Mouse (Mus musculus) heart, adult 9 months (tissue): ENCODE data around the gene Stra6.

ENCODE experiments used
- DNase-seq, 2 experiments: peaks; one replicate each; pipeline ENCODE4 v3.0.0; 2022; ENCODE audit warnings: low spot score in 2 of 2

Stra6 gene

DNA sequence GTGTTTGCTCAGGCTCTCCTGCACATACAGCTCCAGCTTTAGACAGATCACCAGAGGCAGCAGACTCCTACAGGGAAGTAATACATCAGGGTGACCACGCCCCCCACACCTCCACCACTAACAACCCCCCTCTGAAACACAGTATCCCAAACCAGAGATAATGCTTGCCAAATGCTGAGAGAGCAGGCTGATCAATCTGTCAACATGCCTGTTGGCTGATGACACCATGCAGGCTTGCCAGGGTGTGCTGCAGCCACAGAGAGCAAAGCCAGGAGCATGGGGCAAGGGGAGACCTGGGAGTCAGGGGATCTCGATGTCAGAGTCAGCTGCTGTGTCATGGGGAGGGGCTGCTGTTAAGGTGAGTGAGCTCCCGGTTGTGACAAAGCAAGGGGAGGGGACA lies at the start of gene Stra6:
TSS of gene Stra6 (plus strand) at position 258 of the 400 bp plus-strand sequence.
- no peak for DNase-seq

DNA sequence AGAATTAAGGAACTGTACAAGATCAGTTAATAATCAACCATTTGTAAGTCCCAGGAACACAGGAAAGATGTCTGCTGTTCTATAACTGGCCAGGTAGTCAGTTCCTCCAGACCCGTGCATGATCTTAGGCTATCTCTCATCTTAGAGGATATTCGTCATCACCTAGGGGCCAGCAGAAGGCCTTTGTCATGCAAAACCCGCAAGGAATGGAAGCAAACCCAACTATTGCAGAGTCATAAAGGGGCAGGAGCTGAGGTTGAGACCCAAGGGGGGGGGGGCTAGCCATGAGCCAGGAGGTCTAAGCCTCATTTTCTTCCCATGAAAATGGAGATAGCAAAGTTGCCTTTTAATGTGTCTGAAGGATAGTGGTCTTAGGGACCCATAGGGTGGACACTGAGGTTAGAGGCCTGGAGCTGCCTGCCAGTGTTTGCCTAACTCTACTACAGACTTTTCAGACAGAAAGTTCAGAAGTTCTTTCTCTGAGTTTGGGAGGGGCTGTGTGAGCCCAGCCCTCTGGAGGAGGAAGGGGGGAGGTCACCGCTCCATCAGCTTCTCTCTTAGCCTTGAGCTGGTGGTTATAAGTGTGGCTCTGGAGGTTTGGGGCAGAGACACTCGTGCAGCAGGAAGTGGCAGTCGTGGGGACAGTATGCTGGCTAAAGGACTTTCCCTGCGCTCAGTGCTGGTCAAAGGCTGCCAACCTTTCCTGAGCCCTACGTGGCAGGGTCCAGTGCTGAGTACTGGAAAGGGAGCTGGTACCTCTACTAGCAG lies 49.0 kb upstream of the Stra6 start:
- no peak for DNase-seq

DNA sequence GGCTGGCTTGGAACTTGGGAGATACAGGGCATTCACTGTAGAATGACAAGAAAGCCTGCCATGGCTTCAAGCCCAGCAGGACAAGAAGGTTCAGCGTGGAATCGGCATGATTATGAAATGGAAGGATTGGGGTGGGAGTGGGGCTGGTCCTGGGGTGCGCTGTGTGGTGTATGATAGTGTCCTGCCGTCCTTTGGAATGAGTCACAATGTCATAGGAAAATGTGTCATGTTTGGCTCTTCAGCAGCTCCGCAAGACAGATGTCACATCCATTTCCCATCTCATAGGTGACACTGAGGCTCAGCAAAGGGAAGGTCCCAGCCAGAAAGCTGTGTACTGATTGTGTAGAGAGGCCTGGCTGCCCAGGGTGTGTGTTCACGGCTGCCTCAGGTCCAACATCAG lies 47.7 kb upstream of the Stra6 start:
- DNase-seq: no peak

DNA sequence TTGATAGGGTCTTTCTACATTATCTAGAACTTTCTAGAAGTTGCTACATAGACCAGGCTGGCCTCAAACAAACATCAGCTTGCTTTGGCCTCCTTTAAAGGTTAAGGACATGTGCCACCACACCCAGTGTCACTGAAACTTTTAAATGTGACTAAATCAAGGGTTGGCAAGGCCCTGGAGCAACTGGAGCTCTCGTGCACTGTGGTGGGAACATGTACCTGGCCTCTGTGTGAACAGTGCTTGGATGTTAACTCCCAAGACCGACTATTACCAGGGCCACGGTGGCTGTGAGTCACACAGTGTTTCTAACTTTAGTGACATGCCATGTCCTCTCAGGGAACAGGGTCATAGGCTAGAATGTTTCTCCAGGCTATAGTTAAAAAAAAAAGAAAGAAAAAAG lies 46.6 kb upstream of the Stra6 start:
- no peak for DNase-seq

DNA sequence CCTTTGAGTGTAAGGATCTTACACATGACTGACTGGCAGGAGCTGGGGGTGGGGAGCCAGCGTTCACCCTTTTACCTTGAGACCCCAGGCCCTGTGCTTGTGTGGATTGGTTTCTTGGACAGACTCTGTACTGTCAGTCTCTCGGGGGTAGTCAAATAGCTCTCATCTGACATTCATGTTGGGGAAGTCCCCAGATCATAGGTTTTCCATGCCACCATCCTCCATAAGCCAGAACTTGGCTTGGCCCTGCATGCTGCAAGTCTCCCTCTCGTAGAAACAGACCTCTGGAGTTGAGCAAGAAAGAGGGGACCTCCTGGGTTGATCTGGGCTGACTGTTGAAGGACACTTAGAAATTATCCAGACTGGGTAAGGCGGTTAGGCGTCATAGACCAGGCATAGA lies 45.2 kb upstream of the Stra6 start:
- DNase-seq: no peak

DNA sequence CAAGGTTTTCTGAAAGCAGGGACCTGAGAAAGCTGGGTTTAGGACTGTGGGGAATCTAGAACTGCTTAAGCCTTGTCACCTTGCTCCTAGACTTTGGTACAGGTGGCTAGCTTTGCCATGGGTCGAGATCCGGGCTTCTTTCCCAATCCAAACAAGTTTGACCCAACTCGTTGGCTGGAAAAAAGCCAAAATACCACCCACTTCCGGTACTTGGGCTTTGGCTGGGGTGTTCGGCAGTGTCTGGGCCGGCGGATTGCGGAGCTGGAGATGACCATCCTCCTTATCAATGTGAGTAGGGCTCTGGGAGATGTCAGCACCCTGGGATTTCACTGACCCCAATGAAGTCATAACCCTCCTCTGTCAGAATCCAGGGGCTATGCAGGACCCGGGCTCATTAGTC lies 37.6 kb upstream of the Stra6 start:
- DNase-seq: no peak

DNA sequence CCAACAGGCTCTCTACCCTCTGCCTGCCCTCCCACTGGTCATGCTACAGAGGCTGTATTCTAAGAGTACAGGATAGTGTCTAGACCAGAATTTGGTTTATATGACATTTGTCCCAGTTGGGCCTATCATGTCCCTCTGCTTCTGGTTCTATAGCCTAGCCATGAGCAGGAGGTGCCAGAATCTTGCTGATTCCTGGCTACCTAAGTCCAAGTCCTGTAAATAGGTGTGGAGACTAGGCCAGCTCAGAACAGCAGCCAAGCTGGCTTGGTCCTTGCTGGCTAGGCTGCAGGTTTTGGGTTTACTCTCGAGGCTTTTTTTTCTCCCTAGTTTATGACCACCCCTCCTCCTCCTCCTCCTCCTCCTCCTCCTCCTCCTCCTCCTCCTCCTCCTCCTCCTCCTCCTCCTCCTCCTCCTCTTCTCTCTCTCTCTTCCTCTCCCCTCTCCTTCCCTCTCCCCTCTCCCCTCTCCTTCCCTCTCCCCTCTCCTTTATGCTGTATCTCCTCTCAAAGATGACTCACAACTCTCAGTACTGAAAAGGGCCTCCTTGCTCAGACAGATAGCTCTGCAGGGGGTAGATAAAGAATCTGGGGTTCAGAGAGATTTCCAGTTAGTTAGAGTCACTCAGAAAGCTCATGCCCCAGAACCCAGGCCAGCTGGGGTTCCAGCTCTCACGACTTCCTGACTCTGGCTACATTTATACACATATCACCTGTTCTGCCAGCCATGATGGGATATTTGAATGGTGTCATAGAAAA lies 36.0 kb upstream of the Stra6 start:
- no peak for DNase-seq

DNA sequence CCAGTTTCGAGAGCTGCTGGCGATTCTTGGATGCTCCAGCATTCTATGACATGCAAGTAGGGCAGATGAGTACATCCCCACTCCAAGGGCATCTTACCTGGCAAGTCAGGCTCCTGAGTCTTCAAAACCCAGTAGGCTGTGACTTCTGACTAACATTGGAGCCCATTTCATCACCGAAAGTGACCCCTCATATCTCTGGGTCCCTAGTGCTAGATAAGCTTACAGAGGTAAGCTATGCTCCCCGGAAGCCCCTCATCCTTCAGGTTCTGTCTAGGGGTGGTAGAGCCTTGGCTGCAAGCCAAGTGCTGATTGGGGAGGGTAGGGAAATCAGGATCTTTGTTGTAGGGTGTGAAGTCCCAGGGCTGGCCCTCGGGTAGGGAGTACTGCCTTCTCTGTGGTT lies 34.7 kb upstream of the Stra6 start:
- DNase-seq: no peak

DNA sequence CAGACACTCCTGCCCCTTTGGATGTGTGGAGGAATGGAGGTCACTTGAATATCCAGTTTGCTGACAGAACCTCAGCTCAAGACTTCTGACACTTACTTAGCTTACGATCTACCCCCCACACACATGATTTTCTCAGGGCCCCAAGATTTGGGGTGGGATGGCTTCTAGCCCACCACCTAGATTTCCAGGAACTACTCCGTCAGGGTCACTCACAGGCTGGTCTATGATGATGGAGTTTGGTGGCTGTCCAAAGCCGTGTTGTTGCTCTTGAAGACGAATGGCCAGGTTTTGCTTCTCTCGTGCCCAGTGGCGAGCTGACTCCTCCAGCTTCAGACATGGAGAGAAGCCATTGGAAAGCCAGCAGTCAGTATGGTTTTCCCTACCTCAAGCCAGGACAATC lies 34.0 kb upstream of the Stra6 start:
- no peak for DNase-seq

DNA sequence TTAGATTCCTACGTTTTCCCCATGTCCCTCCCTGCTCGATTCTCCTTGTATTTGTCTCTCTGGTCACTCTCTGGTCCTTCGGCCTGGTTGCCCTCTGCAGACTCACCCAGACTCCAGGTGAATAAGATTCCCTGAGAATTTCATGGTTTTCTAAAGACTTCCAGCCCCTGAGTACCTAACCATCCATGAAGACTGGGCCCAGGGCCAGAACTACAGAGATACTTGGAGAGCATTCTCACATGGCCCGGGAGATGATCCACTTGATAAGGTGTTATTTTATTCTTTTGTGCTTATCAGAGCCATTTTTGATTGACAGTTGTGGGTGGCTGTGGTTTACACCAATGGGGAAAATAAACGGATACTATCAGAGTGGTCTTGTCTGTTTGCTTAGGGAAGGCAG lies 31.7 kb upstream of the Stra6 start:
- DNase-seq: no peak

DNA sequence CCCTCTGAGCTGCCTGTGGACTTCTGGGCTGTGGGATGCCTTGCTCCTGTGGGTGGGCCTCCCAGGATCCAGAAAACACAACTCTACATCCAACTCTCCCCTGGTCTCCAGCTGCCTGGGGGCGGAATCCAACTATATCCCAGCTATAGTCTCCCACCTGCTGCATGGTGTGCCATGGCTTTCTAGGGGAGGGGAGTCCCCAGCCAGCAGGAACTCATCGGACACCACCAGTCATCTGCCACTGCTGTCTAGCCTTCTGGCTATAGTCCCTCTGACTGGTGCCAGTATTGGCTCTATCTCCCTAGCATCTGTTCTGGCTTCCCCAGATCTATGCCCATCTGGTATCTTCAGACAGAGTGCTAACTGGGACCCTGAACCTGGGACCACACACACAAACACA lies 28.1 kb upstream of the Stra6 start:
- DNase-seq: no peak

DNA sequence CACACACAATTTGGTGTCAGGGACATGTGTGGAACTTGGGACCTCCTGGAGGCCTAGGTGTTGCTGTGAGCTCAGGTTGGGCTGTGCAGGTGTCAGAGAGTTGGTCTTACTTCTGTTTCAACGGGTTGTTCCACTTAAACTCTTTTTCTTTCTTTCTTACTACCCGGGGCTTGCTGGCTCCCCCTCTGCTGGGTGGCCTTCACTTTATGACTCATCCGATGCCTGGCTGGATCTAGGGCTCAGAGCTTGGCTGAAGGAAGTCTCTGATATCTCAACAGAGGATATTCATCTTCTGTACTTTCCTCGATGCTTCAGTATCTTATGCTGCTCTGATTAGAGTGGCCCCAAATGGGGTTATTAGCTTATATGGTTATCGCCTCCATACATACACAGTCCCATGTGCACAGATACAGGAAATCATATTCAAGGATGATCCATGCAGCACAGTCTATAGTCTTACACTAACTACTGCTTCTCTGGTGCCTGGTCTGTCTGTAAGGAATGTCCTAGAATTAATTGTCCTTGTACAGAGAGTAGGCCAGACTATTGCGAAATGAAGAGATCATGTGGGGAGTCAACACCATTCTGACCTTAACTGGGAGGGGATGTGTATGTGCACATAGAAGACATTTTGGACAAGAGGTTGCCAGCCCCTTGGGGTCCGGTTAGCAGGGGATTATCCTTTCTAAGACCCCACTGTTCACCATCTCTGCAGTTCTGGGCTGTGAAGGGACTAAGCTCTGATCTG lies 27.5 kb upstream of the Stra6 start:
- DNase-seq: no peak

DNA sequence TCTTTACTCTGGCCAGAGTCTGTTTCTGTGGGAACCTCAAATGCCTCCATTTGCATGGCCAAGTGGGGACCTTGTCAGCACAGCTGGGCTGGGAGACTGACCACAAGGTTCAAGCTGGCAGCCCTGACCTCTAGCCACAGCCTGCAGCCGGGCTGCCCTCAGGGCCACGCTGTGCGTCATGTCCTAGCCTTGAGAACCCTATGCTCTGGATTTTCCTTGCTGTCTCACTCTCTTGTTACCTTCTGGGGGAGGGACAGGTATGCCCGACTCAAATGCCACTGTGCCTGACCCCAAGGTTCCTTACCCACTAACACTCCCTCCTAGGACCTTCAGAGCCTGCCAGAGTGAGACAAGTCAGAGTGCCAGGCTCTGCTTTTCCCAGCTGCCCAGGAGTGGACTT lies 26.6 kb upstream of the Stra6 start:
- no peak for DNase-seq

DNA sequence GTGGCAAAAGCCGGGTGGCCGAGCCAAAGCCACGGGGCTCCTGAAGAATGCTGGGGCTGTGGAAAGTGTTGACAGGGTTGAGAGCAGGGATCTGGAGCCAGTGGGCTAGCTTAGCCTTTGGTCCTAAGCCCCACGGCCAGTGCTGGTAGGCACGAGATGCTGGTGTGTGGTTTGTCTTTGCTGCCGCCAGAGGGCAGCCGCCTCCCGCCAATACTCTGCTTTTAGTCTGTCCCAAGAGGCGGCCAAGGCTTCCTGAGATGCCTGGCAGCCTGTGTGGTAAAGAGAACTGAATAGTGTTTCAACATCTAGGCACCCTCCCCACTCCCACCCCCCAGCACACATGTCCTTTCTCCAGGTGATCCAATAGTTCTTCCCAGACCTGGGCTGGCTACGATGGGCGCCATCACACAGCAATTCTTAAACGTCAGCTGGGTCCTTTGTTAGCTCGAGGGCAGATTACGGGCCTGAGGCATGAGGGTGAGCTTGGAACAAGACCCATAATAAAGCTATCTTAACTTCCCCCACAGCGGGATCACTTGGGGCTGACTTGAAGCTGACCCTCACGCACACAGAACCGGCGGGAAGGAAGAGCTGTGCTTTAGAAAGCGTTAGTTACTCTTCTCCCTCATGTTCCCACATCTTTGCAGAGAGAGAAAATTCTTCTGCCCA lies 25.0 kb upstream of the Stra6 start:
- peak; percentile 63 to 74 for DNase-seq

DNA sequence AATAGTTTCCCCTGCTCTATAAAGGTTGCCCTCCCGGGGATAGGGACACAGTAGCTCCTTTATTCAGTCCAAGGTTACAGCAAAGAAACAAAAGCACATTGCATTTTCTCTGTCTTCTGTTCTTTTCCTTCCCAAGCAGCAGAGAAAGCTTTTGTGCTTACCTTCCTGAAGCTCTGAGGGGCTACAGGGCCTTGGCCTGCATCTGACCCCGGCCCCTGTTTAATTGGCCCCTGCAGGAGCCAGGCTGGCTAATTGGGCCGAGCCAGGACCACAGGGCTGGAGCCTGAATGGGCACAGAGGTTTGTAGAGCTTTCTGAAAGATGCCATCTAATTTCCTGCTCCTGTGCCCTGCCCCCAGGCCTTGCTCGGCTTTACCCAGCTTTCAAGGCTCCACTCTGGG lies 22.6 kb upstream of the Stra6 start:
- DNase-seq: no peak

DNA sequence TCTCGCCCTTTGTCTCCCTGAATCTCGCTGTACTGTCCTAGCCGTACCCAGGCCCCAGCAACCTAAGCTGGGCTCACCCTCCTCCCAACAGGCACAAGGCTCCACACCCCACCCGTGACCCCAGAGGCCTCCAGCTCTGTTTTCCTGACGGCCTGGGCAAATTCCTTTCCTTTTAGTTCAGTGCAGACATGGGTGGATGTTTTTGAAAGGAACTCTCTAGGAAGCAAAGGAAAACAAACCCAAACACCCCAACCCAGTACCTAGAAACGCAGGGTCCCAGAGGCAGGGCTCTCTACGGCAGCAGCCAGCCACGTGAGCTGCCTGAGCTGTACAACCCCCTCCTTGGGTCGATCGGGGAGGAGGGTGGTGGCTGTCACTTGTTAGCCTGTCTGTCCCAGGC lies 21.2 kb upstream of the Stra6 start:
- peak; percentile 57 to 67 for DNase-seq

DNA sequence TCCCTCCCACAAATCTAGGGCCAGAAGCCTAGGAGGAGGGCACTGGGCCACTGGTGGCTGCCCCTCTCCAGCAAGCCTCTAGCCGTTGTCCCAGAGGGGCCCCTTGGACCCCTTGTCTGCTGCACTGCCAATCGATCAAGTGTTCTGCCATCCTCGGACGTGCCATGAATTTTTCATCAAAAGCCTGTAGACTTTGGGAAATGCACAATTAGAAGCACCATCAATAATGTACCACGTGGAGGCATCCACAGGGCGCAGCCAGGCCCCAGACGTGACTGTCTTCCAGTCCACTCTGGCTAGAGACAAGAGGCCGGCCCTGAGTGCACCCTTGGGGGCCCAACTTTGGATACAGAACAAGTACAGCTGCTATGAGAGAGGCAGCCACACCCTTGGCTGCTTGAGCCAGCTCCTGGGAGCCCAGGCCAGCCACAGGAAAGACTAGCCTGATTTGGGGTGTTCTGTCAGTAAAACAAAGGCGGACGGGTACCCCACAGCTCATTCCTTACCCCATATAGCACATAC lies 20.0 kb upstream of the Stra6 start:
- peak; percentile 71 to 77 for DNase-seq

DNA sequence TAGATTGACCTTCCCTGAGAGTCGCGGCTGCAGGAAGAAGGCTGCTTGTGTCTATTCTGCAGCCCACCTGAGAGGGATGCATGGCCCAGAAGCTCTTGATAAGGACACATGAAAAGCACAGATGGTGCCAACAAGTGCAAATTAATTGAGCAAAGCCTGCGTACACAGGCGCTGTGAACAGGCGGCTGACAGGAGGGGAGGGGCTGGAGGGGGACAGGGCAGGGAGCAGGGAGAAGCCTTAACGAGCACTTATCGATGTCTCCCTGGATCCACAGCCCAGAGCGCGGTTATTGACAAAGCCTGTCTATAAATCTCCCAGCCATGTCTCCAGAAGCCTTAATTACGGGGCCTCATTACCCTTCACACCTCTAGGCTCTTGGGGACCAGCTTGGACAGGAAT lies 18.8 kb upstream of the Stra6 start:
- no peak for DNase-seq

DNA sequence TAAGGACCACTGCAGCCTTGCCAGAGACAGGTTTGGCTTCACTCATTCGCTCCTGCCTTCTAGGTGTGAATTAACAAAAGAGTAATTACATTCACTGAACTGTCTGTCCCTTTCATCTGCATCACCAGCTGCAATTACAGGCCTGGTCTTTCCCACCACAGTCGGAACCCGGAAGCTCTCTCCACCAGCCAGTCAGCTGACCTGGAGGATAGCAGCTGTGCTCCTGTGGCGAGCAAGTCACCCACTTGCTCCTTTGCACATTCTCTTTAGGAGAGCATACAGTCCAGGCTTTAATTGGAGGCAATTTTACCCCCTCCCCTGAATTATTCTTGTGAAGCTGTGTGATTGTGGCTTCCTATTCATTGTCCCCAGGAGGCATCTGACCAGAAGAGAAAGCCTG lies 17.9 kb upstream of the Stra6 start:
- DNase-seq: no peak

DNA sequence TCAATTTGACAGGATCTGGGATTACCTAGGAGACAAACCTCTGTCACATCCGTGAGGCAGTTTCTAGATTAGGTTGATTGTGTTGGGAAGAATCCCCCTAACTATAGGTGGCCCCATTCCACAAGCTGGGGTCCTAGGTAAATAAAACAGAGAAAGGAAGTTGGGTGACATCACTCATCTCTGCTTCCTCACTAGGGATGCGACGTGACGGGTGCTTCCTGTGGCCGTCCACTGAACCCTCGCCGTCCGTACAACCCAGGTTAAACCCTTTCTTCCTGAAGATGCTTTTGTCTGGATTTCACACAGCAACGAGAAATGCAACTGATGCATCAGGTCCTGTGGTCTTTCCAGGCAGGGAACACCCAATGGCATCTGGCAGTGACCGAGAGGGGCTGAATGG lies 16.5 kb upstream of the Stra6 start:
- no peak for DNase-seq

DNA sequence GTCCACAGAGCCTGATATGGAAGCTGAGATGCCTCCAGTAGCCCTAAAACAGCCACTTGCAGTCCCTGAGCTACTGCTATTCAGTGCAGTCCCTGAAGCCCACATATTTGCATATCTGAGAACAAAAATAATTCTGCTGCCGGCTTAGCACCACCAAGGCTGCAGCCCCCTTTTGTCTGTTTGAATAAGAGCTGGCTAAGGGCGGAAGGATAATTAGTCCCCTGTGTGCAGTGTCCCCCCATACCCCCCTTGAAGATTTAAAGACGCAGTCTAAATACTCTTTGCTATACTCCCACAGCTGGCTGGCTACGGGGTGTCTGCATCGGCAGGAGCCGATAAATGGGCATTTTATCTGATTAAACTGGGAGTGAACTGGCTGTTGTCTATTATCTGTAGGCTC lies 15.0 kb upstream of the Stra6 start:
- DNase-seq: no peak

DNA sequence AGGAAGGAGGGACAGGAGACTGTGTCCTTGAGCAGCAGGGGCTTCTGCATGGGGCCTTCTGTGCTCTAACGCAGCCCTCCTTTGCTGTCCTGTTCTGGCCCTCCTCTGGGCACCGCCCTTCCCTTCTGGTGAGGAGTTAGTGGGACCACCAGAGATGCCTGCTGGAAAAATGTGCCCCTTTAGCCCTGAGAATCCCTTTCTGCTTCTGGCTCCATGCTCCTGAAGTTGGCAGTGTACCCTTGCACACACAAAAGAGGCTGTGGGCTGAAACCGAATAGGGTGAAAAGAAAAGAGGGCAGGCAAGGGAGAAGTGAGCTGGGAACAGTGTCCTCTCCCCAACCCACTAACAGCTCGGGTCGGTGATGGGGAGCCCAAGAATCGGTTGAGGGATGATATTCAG lies 14.4 kb upstream of the Stra6 start:
- no peak for DNase-seq
